Mouse (Mus musculus) c-Kit-positive CD71-positive TER-119-positive erythroid progenitor cells, embryonic 14.5 days (primary cell): Measurements from ENCODE around the gene Supt20.
"Not testable (repeated sequence)": the region's sequence is repeated elsewhere in the genome, so short reads cannot be mapped to it uniquely, and the experiment has no call there.

Experiments
- DNase-seq: peaks from one replicate; pipeline ENCODE4 v3.0.0-alpha.2; 2013; ENCODE audit warnings: low spot score

Gene Supt20

DNA sequence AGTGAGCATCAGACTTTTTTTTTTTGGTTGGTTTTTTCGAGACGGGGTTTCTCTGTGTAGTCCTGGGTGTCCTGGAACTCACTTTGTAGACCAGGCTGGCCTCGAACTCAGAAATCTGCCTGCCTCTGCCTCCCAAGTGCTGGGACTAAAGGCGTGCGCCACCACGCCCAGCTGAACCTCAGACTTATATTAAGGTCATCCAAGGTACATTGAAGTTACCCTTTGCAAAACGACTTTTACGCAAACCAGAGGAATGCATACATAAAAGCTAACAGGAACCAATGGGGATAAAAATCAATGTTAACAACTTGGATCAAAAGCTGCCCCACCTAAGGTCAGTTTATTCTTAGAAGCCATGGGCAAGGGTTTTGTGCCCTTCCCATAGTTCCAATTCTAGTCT lies 11.5 kb downstream of the Supt20 start:
- DNase-seq: not testable (repeated sequence)

DNA sequence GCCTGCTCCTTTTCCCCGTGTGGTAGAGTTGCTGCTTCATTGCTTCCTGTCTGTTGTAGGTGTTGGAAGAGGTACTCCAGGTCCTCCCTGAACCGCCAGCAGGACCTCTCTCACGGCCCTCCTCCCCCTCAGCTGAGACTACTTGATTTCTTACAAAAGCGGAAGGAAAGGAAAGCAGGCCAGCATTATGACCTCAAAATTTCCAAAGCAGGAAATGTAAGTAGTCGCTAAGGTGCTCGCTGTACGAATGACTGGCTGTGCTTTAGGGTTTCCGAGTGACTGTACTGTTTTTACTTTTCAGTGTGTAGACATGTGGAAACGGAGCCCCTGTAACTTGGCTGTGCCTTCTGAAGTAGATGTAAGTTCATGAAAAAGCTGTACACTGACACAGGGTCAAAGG lies 16.4 kb downstream of the Supt20 start:
- DNase-seq: no peak

DNA sequence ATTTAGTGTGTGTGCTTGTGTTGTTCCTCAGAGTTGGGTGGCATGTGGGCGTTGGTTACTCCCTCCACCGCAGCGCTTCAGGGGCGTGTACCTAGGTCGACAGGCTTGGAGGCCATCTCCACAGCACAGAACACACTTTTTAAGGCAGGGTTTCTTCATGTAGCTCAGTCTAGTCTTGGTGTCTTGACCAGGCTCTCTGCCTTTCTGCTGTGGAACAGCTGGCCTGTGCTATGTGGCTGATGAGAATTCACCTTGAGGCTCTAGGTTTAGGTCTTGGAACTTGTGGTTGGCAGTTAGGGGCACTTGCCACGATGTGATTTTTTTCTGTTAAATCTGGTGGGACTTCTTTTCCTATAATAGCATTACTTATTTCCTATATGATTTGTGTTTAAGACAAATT lies 21.6 kb downstream of the Supt20 start, which contains the start of gene Gm21958:
TSS of gene Gm21958 (minus strand) at position 101 of the 400 bp plus-strand sequence.
- no peak for DNase-seq

DNA sequence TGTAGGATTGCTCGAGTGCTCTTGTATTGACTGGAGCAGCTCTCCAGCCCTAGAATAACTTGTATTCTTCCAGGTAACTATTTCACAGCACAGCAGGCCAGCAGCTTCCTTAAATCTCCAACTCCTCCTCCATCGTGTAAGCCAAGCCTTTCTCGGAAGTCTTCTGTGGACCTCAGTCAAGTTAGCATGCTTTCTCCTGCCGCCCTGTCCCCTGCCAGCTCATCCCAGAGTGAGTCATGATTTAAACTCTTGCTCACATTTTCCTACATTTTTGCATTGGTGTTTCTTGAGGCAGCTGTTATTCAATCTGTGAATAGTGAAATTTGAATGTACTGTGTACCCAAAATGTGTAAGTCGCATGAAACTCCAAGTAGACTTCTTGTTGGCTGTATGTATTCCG lies 22.9 kb downstream of the Supt20 start:
- DNase-seq: no peak

DNA sequence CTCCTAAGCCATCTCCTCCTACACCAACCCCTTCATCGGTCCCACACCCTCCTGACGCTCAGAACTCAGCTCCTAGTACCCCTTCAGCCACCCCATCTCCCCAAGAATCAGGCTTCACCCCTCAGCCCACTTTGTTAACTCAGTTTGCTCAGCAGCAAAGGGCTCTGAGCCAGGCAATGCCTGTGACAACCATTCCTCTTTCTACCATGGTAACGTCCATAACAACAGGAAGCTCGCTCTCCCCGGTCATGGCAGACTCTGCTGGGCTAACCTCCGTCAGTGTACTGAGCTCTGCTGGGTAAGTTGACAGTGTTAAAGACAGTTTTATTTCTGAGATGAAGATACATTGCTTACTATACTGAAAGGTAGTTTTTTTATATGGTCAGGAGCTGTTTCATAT lies 24.7 kb downstream of the Supt20 start:
- DNase-seq: no peak

DNA sequence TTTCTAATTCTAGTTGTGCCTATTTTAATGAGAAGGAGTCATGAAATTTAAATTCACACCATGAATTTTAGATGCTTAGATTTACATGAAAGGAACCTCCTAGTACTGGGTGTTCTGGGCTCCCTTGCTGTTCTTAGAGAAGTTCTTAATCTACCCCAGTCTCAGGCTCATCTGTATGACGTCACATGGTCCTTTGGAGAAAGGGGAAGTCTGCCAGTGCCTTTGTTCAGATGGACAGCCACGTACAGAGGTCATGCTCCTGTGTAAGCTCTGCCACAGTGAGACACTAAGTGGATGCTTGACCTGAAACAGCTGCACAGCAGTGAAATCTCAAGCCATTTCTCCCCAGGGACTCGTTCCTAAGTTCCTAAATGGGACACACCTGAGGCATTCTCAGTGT lies 26.3 kb downstream of the Supt20 start:
- DNase-seq: no peak

DNA sequence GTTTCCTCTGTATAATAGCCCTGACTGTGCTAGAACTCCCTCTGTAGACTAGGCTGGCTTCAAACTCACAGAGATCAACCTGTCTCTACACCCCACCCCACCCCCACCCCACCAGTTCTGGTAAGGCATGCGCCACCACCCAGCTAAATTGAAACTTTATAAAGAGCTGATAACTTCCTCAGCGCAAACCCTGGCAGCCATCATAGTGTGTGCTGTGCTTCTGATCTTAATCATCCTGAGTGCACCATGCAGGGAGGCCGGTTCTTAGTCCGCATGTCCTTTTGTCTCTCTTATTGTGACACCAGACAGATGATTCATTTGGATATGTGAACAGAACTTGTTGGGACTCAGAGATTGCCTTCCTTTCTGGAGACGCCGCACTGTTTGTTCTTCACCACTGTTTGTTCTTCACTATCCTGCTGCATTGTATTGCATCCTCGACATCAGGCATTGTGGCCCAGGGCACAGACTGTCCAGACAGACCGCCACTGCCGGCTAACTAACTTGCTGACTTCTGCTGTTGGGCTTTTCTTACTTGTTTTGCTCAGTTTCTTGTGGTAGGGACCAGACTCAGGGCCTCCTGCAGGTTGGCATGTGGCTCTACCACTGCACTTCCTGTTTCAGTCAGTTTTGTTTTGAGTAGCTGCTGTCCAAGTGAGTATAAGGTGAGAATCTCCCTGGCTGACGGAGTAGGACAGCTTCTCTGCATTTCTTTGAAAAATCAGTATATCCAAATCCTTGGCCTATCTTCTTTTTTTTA lies 31.3 kb downstream of the Supt20 start:
- DNase-seq: no peak

DNA sequence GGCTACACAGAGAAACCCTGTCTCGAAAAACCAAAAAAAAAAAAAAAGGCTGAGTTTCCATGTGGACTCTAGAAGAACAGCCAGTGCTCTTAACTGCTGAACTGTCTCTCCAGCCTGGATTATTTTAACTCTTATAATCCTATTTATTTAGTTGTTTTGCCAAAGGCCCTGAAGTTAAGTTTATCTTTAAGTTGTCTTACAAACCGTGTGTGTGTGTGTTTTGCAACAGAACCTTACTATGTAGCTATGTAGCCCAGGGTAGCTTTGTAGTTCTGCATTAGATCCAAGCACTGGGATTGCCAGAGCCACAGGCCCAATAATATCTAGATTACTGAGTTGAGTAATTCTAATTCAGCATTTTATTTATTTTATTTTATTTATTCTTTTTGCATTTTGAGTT lies 32.7 kb downstream of the Supt20 start:
- no peak for DNase-seq

DNA sequence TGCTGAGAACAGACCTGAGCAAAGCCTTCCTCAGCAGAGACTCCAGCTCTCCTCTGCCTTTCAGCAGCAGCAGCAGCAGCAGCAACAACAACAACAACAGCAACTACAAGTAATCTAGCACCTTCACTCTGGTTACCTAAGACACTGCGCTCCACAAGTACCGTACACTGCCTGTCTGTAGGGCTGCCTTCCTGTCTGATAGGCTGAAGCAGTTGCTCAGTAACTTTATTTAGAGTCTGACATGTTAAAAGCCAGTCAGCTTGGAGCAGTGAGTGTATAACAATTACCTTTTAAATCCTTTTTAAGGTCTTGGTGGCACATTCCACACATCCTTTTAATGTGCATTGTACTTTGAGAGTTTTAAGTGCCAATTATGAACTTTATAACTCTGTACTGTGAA lies 35.0 kb downstream of the Supt20 start:
- DNase-seq: no peak

DNA sequence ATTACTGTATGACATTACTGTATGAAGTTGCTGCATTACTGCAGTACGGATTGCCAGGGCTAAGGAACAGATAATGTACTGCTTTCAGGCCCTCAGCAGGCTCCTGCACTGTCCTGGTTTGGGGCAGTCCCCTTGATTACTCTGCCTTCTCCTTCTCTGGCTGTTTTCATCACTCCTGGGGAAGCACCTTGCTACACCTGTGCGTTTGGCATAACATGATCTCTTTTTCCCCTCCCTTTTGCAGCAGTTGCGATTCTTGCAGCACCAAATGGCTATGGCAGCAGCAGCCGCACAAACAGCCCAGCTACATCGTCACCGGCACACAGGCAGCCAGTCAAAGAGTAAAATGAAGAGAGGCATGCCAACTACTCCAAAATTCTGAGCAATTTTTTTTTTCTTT lies 35.5 kb downstream of the Supt20 start:
- DNase-seq: no peak

DNA sequence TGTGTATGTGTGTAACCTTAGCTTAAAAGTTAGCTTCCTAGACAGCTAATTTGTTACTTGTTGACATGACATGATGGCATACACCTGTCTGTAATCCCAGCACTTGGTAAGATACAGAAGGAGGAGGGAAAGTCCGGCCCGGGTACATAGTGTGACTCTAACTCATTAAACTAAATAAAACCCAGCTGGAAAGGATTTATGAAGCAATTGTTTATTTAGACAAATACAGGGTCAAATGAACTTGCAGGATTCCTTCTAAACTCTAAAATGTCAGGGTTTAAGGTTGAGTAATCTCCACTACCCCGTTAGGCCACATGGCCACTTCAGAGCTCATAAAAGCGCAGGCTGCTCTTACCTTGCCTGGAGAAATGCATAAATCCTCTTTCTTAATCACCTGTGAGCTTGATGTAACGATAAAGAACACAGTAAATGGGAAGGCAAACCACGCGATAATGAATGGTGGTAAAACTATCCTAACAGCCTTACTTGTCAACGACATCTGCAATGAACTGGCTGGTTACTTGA lies 39.1 kb downstream of the Supt20 start:
- DNase-seq: no peak

DNA sequence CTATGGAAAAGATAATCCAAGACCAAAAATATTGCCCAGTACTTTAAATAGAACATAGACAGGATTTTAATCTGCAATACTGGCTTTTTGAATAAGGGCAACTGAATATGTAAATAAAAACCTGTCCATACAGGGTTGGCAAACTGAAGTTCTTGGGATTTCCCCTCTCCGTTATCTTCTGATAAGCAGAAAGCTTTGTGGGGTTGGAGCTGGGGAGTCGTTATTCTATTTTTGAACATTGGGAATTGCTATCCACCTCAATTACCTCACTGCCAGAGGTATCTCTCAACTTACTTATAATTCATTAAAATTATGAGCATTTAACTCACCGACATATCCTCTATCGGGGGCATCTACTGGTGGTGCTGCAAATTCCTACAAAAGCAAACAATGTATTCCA lies 39.8 kb downstream of the Supt20 start:
- DNase-seq: no peak

DNA sequence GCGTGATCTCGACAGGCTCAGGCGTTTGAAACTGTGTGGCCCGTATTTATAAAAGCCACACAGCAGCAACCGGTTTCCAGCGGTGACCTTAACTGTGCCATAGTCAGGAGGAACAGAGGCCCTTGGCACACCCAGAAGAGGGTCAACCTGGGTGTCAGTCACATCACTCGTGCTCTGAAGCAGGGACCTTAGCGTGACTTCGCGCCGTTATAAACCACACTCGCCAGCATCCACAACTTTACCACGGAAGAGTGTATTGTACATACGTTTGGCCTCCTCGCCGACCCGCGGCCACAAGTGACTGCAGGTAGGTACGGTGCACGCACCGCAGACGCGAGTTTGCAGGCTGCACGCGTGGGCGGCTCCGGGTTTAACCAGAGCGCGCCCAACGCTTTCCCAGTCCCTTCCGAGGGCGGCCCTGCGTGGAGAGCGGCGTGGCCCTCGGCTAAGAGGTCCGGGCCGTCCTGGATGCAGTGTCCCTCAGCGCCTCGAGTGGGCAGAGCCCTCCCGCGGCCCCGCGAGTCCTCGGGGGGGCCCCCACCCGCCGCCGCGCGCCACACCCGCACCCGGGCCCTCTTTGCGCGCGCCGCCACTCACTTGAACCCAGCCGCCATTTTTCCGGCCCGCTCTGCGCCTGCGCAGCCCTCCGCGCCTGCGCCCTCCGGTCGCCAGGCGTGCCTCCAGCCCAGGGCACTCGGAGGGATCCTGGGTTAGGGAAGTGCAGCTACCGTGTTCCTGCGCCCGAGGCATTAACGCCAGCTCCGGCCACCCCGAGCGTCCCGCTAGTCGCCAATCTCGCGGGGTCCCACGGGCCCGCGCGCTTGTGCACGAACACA lies 42.0 kb downstream of the Supt20 start:
- DNase-seq: peak; percentile 84

DNA sequence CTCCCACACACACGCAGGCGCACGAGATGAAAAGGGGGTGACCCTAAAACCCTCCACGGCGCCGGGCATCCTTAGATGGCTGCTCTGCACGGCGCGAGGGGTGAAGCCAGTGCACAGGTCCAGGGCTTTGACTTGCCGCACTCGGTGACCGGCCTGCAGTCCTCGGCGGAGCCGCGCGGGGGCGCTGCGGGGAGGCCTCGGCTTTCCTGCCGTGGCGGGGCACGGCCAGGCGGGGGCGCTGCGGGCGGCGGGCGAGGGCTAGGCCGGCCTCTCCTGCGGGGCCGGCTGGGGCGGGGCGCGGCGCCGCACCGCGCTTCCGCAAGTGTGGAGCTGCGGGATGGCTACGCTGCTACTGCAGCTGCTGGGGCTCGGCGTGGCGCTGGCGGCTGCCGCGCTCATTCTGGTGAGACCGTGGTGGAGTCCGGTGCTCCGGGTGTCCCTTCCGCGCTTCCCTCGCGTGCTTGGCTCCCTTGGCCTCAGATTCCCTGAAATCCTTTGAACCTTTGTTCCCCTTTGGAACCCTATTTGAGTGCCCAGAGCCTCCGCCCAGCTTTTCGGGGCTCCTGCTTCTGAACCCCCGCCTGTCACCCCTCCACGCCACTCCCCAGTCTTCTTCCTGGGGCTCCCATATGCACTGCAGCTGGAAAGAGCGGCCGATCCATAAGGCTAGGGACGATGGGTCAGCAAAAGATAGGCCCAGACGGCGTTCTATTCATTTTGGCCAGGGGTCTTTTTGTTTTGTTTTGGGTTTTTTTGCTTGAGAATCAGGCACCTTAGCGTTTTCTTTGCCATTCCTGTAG lies 42.8 kb downstream of the Supt20 start, which contains the start of the genes Exosc8 and Alg5:
TSS of gene Exosc8 (minus strand) at position 147 of the 800 bp plus-strand sequence.
TSS of gene Alg5 (plus strand) at position 293 of the 800 bp plus-strand sequence.
- DNase-seq: peak; percentile 61

DNA sequence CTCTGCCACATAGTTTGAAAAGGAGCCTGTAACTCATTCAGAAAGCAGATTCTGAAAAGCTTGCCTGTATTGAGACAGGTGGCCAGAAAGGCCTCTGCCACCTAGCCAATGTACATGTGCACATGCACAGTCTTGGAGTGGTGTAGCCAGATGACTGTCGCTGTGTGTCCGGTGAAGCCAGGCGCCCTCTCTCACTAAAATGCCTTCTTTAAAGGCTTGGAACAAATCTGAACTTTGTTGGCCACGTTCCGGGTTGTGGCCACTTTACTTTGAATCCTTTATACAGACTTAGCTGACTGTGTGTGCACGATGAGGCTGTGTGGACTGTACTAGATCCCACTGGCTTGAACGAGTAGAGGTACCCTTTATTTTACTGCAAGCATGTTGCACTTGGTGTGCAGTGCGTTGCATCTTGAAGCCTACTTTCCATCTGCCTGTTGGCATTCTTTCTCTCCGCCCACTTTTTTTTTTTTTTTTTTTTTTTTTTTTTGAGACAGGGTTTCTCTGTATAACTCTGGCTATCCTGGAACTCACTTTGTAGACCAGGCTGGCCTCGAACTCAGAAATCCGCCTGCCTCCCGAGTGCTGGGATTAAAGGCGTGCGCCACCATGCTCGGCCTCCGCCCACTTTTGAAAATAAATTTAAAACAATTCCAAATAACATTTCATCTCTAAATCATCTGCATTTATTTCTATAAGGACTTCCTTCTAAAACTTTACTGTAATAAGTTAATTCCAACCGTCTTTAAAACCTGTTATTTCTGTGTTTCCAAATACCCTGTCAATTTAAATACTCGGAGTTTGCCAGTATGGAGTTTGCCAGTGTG lies 43.7 kb downstream of the Supt20 start:
- peak; percentile 18 for DNase-seq

DNA sequence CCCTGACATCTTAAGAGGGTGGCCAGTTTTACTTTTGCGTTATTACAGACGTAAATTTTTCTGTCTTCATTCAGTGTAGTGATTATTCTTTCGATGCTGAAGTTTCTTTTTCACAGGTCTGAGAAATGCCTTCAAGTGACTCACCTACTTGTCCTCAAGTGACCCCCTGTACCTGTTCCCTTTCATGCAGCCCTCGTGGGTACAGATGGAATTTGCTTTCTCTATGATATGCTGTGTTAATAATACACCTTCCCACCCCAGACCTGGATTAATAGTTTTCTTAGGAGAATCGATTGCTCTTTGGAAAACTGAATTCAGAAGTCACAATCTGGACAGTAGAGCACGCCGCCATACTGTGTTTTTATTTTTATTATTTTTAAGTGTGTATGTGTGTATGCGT lies 44.7 kb downstream of the Supt20 start:
- no peak for DNase-seq

DNA sequence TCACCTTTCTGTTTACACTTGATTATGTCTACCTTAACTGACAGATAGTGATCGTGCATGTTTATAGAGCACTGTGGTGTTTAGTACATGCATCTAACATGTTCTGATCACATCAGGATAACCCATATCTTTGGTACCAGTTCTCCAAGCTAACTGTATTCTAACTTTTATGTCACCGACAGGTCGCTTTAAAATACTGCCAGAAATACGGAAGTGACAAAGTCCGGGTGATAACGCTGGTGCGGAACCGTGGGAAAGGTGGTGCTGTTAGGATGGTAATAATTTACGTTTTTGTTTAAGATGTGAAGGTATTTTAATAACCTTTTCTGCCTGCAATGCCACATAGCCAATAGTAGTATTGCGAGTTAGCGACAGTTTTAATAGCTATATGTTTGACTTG lies 49.4 kb downstream of the Supt20 start:
- no peak for DNase-seq

DNA sequence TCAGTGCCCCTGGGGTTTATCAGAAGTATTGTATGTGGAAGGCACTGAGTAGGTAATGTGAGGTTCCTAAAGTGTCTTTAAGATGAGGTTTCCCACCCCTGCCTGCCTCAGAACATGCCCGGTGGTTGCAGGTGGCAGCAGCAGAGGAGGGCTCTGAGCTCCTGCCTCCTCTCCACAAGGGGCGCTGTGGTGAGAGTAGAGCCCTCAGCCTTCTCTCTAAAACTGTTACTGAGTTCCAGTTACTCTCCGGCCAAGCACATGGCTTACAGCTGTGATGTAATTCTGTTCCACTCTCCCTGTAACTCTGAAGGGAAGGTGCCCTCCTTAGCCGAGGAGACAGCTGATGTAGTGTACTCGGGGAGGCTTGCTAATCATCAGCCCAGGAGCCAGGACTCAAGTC lies 53.2 kb downstream of the Supt20 start:
- DNase-seq: no peak

DNA sequence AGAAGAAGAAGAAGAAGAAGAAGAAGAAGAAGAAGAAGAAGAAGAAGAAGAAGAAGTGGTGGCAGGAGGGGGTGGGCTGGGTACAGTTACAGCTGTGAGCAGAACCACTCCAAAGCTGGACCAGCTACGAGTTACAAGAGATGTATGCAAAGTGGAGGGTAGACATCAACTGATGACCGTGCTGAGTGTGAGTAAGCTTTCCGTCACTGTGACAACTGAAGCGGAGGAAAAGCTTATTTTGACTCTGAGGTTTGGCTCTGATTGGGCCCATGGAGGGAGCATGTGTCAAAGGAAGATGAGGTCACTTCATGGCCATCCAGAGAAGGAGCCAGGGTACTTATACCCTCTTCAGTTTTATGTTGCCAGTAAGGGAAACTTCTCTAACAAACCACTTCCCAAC lies 60.8 kb downstream of the Supt20 start:
- no peak for DNase-seq

DNA sequence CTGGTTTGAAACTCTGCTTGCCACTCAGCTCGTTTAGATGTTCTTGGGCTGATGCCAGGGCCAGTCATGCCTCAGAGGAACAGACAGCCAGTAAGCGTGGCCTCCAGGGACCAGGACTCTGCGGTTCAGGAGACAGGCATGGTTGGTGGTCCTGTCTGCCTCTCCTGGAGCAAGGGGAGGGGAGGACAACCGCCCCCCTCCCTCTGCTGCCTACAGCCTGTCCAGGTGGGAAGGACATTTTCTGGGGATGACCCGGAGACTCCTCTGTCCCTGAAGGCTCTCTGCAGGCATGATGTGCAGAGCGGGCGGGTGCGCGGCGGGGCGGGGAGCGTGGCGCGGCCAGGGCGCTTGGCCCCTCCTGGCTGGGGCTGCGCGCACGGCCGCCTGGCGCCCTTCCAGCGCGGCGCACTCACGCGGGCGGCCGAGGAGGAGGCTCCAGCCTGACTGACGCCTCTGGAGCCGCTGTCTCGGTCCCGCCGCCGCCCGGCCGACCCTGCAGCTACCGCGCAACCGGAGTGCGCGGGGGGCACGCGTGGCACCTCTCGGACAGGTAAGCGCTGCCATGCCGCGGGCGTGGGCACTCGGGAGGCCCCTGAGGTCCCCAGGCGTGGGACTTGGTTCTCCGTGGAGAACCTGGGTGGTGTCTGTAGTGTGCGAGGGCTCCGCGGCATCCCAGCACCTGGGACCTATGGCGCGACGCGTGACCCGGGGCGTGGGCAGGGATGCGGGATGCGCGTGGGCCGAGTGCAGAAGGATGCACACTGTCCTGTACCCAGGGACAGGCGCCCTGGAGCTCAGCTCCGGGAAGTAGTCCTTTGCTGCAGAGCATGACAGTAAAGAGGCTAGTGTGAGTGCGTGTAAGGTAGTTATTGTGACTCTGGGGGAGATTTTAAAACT lies 62.8 kb downstream of the Supt20 start, which contains the start of gene Smad9:
TSS of gene Smad9 (plus strand) at position 438 of the 897 bp plus-strand sequence.
- DNase-seq: no peak
